Mouse (Mus musculus): ENCODE measurements around the gene Glis3. TPM values are rescaled to one million over a fixed set of nuclear protein-coding genes. Genes with fewer than 3 reads are reported as not detected.

The Glis3 gene
- total and polyA plus RNA-seq, 3 experiments: not detected

GRCm38 (mm10) chr19:28640861-28641381, 39.0 kb downstream of the Glis3 start:
- DNase-seq (ENCODE audit: low read depth, low spot score): no peak
- no peaks in the 10 kb centered on the region for H3K36me3 ChIP-seq (ENCODE audit: control insufficient read depth in 1 of 2, insufficient read depth in 2 of 2, low read length in 2 of 2)
- no peak for TF ChIP-seq KAT2A (conservative IDR thresholded peaks at IDR 0.05; ENCODE audit: low read depth, low read length)
- no peak for TF ChIP-seq NRF1 (IDR thresholded peaks at IDR 0.05; ENCODE audit: insufficient read depth, low read depth, low read length, poor library complexity, severe bottlenecking)
- no peak for TF ChIP-seq CTCF (IDR thresholded peaks at IDR 0.05 in 2 of 3, conservative IDR thresholded peaks at IDR 0.05 in 1 of 3; ENCODE audit: control insufficient read depth in 1 of 3, insufficient read depth in 1 of 3, low read depth in 2 of 3, low read length in 3 of 3, poor library complexity in 1 of 3, severe bottlenecking in 1 of 3)
- TF ChIP-seq MAZ (IDR thresholded peaks at IDR 0.05; ENCODE audit: low read depth, low read length): no peak
- no peak for TF ChIP-seq GABPA (IDR thresholded peaks at IDR 0.05; ENCODE audit: low read depth, low read length)
- TF ChIP-seq HCFC1 (IDR thresholded peaks at IDR 0.05; ENCODE audit: low read depth, low read length): no peak
- TF ChIP-seq JUND (IDR thresholded peaks at IDR 0.05; ENCODE audit: low read depth, low read length): no peak
- no peak for TF ChIP-seq USF1 (IDR thresholded peaks at IDR 0.05; ENCODE audit: low read depth, low read length)
- TF ChIP-seq MEF2A (IDR thresholded peaks at IDR 0.05; ENCODE audit: extremely low read depth, insufficient replicate concordance, low read depth, low read length, poor library complexity, severe bottlenecking): no peak
- no peak for TF ChIP-seq ELF1 (IDR thresholded peaks at IDR 0.05; ENCODE audit: low read depth, low read length)

GRCm38 (mm10) chr19:28635991-28636553, 43.8 kb downstream of the Glis3 start:
- no peaks in the 10 kb centered on the region for H3K27me3 ChIP-seq (ENCODE audit: control insufficient read depth in 1 of 2, insufficient read depth in 2 of 2, low read length in 2 of 2)
- H3K27ac ChIP-seq (ENCODE audit: control insufficient read depth, low read depth, low read length): no peak overlapping the region
- no peak for DNase-seq (ENCODE audit: low read depth, low spot score)
- no peak overlapping the region for H3K4me3 ChIP-seq (ENCODE audit: control insufficient read depth in 1 of 2, insufficient read depth in 1 of 2, low read depth in 2 of 2, low read length in 2 of 2)
- no peaks in the 10 kb centered on the region for H3K79me2 ChIP-seq (ENCODE audit: control insufficient read depth, insufficient read depth, low read length, poor library complexity)
- no peak overlapping the region for H3K9ac ChIP-seq (ENCODE audit: control insufficient read depth, low read depth, low read length, poor library complexity, severe bottlenecking)
- H3K9me3 ChIP-seq (replicated peaks; ENCODE audit: insufficient read depth, low read length): no peaks in the 10 kb centered on the region
- no peaks in the 10 kb centered on the region for H3K4me1 ChIP-seq (ENCODE audit: control insufficient read depth in 1 of 2, insufficient read depth in 2 of 2, low read length in 2 of 2)
- TF ChIP-seq ELF1 (IDR thresholded peaks at IDR 0.05; ENCODE audit: low read depth, low read length) (no peak), MAZ (IDR thresholded peaks at IDR 0.05; ENCODE audit: low read depth, low read length) (no peak), CHD2 (IDR thresholded peaks at IDR 0.05; ENCODE audit: low read length) (no peak), SIN3A (IDR thresholded peaks at IDR 0.05; ENCODE audit: low read length) (no peak), NRF1 (IDR thresholded peaks at IDR 0.05; ENCODE audit: insufficient read depth, low read depth, low read length, poor library complexity, severe bottlenecking) (no peak), MAFK (IDR thresholded peaks at IDR 0.05; ENCODE audit: borderline replicate concordance, low read depth, low read length) (no peak), HCFC1 (IDR thresholded peaks at IDR 0.05; ENCODE audit: low read depth, low read length) (no peak), UBTF (IDR thresholded peaks at IDR 0.05; ENCODE audit: borderline replicate concordance, insufficient read depth, low read depth, low read length) (no peak), E2F4 (IDR thresholded peaks at IDR 0.05; ENCODE audit: borderline replicate concordance, low read depth, low read length) (no peak), NELFE (IDR thresholded peaks at IDR 0.05; ENCODE audit: low read depth, low read length) (no peak), EP300 (IDR thresholded peaks at IDR 0.05; ENCODE audit: low read depth in 1 of 2, low read length in 2 of 2) (no peak), JUND (IDR thresholded peaks at IDR 0.05; ENCODE audit: low read depth, low read length) (no peak), ETS1 (IDR thresholded peaks at IDR 0.05; ENCODE audit: low read depth, low read length) (no peak), ZMIZ1 (IDR thresholded peaks at IDR 0.05; ENCODE audit: low read depth, low read length) (no peak), TAL1 (IDR thresholded peaks at IDR 0.05; ENCODE audit: low read length) (no peak), TCF12 (IDR thresholded peaks at IDR 0.05; ENCODE audit: low read depth, low read length) (no peak), MYC (IDR thresholded peaks at IDR 0.05; ENCODE audit: low read depth, low read length) (no peak), MEF2A (IDR thresholded peaks at IDR 0.05; ENCODE audit: extremely low read depth, insufficient replicate concordance, low read depth, low read length, poor library complexity, severe bottlenecking) (no peak), ZNF384 (IDR thresholded peaks at IDR 0.05; ENCODE audit: low read depth, low read length) (no peak), POLR2A (IDR thresholded peaks at IDR 0.05; ENCODE audit: control insufficient read depth in 1 of 2, insufficient read depth in 1 of 2, low read depth in 1 of 2, low read length in 2 of 2, poor library complexity in 1 of 2) (no peak)
- H3K36me3 ChIP-seq (ENCODE audit: control insufficient read depth in 1 of 2, insufficient read depth in 2 of 2, low read length in 2 of 2): no peaks in the 10 kb centered on the region

More at GRCm38 (mm10) chr19:28640861-28641381, 39.0 kb downstream of the Glis3 start:
- Histone ChIP-seq H3K79me2 (ENCODE audit: control insufficient read depth, insufficient read depth, low read length, poor library complexity) (no peaks in the 10 kb centered on the region), H3K9me3 (replicated peaks; ENCODE audit: insufficient read depth, low read length) (no peaks in the 10 kb centered on the region), H3K27ac (ENCODE audit: control insufficient read depth, low read depth, low read length) (no peak overlapping the region), H3K27me3 (ENCODE audit: control insufficient read depth in 1 of 2, insufficient read depth in 2 of 2, low read length in 2 of 2) (no peaks in the 10 kb centered on the region), H3K4me3 (ENCODE audit: control insufficient read depth in 1 of 2, insufficient read depth in 1 of 2, low read depth in 2 of 2, low read length in 2 of 2) (no peak overlapping the region), H3K4me1 (ENCODE audit: control insufficient read depth in 1 of 2, insufficient read depth in 2 of 2, low read length in 2 of 2) (no peaks in the 10 kb centered on the region), H3K9ac (ENCODE audit: control insufficient read depth, low read depth, low read length, poor library complexity, severe bottlenecking) (no peak overlapping the region)

Data from MEL (cell line).